7 mouse cellular contexts compared by ENCODE assay signal in genomic region chr11:95039766-95040165, GRCm38 (mm10). TPM values are rescaled to one million over a fixed set of nuclear protein-coding genes. Genes with fewer than 3 reads are reported as not detected.
DNase-seq lines count a peak whose midpoint lies in the region; ATAC-seq and TF ChIP-seq lines count a peak whose summit lies in the region.

No protein-coding gene starts in this region.

- 0 out of 2 replicates have a peak overlapping the region, but pooled peaks have one; percentile 90 for H3K27ac ChIP-seq in lung, postnatal 0 days (ENCODE audit: low read length)
- H3K27ac ChIP-seq in embryonic facial prominence, embryonic 14.5 days (replicated peaks; ENCODE audit: low read depth, low read length): no peak overlapping the region
- peak overlapping the region; percentile 86 for H3K27ac ChIP-seq in kidney, embryonic 15.5 days
- H3K27ac ChIP-seq in stomach, embryonic 14.5 days (ENCODE audit: low read length): 0 out of 2 replicates have a peak overlapping the region, but pooled peaks have one; percentile 69

- peaks cover 4% of the 10 kb centered on the region; the same call in 1 of the 2 replicates for H3K36me3 ChIP-seq in lung, postnatal 0 days (ENCODE audit: insufficient read depth, low read length)
- H3K36me3 ChIP-seq in embryonic facial prominence, embryonic 14.5 days (ENCODE audit: control insufficient read depth, insufficient read depth, low read length): peaks cover 32% of the 10 kb centered on the region
- peaks cover 39% of the 10 kb centered on the region; the same call in 1 of the 2 replicates for H3K36me3 ChIP-seq in kidney, embryonic 15.5 days
- 0 out of 2 replicates have a peak, but pooled peaks cover 5% of the 10 kb centered on the region for H3K36me3 ChIP-seq in stomach, embryonic 14.5 days (ENCODE audit: control insufficient read depth, insufficient read depth, low read length)

- ATAC-seq in lung, postnatal 0 days: no peak
- no peak for ATAC-seq in embryonic facial prominence, embryonic 14.5 days (ENCODE audit: low read depth)
- ATAC-seq in kidney, embryonic 15.5 days (replicated peaks; ENCODE audit: low FRiP score): no peak
- no peak for ATAC-seq in stomach, embryonic 14.5 days (ENCODE audit: insufficient number of reproducible peaks, insufficient read depth, low FRiP score, low read depth)

- H3K4me2 ChIP-seq in lung, postnatal 0 days (replicated peaks; ENCODE audit: low read depth, low read length): peak overlapping the region; percentile 90
- peak overlapping the region; percentile 75; the same call in 1 of the 2 replicates for H3K4me2 ChIP-seq in embryonic facial prominence, embryonic 14.5 days (ENCODE audit: low read depth, low read length)
- H3K4me2 ChIP-seq in kidney, embryonic 15.5 days: peak overlapping the region; percentile 92
- H3K4me2 ChIP-seq in stomach, embryonic 14.5 days (replicated peaks; ENCODE audit: low read depth, low read length): peak overlapping the region; percentile 89

- DNase-seq in lung, postnatal 0 days (ENCODE audit: low spot score): no peak
- DNase-seq in lung, postnatal 10 days: no peak
- no peak for DNase-seq in embryonic facial prominence, embryonic 14.5 days (ENCODE audit: low spot score)
- DNase-seq in spleen, postnatal 36 days (ENCODE audit: low spot score in 2 of 2): no peak
- no peak for DNase-seq in thymus, adult 18-20 months

- H3K9me3 ChIP-seq in lung, postnatal 0 days (ENCODE audit: low read length): no peaks in the 10 kb centered on the region
- H3K9me3 ChIP-seq in embryonic facial prominence, embryonic 14.5 days (ENCODE audit: control insufficient read depth, low read length): no peaks in the 10 kb centered on the region
- no peaks in the 10 kb centered on the region for H3K9me3 ChIP-seq in kidney, embryonic 15.5 days (replicated peaks)
- H3K9me3 ChIP-seq in stomach, embryonic 14.5 days (ENCODE audit: control insufficient read depth, low read depth, low read length): no peaks in the 10 kb centered on the region

- no peak for TF ChIP-seq CTCF in lung, postnatal 0 days (IDR thresholded peaks at IDR 0.05)

- WGBS in lung, postnatal 0 days: 67% methylated on average over 4 of the region's 4 CpGs
- 85% methylated on average over 4 of the region's 4 CpGs for WGBS in embryonic facial prominence, embryonic 14.5 days
- WGBS in kidney, embryonic 15.5 days: 77% methylated on average over 4 of the region's 4 CpGs
- 84% methylated on average over 4 of the region's 4 CpGs for WGBS in stomach, embryonic 14.5 days

- no peak overlapping the region for H3K4me3 ChIP-seq in lung, postnatal 0 days (ENCODE audit: low read depth, low read length)
- no peak overlapping the region for H3K4me3 ChIP-seq in embryonic facial prominence, embryonic 14.5 days (ENCODE audit: low read depth, low read length)
- H3K4me3 ChIP-seq in kidney, embryonic 15.5 days (replicated peaks): peak overlapping the region; percentile 90
- peak overlapping the region; percentile 91; the same call in 1 of the 2 replicates for H3K4me3 ChIP-seq in stomach, embryonic 14.5 days (ENCODE audit: low read depth, low read length)

- H3K27me3 ChIP-seq in lung, postnatal 0 days (replicated peaks; ENCODE audit: insufficient read depth, low read length): no peaks in the 10 kb centered on the region
- H3K27me3 ChIP-seq in embryonic facial prominence, embryonic 14.5 days (replicated peaks; ENCODE audit: control insufficient read depth, insufficient read depth, low read length): no peaks in the 10 kb centered on the region
- H3K27me3 ChIP-seq in kidney, embryonic 15.5 days: no peaks in the 10 kb centered on the region
- no peaks in the 10 kb centered on the region for H3K27me3 ChIP-seq in stomach, embryonic 14.5 days (ENCODE audit: control insufficient read depth, insufficient read depth, low read length)

- H3K9ac ChIP-seq in lung, postnatal 0 days (replicated peaks; ENCODE audit: low read depth): no peak overlapping the region
- H3K9ac ChIP-seq in embryonic facial prominence, embryonic 14.5 days (ENCODE audit: low read depth, low read length): 0 out of 2 replicates have a peak overlapping the region, but pooled peaks have one; percentile 82
- peak overlapping the region; percentile 79 for H3K9ac ChIP-seq in kidney, embryonic 15.5 days
- H3K9ac ChIP-seq in stomach, embryonic 14.5 days (replicated peaks; ENCODE audit: low read depth, low read length): no peak overlapping the region

- TF ChIP-seq EP300 in lung, postnatal 0 days (IDR thresholded peaks at IDR 0.05): no peak

- H3K4me1 ChIP-seq in lung, postnatal 0 days (ENCODE audit: insufficient read depth, low read depth, low read length): peaks cover 14% of the 10 kb centered on the region; the same call in 1 of the 2 replicates
- H3K4me1 ChIP-seq in embryonic facial prominence, embryonic 14.5 days (ENCODE audit: control insufficient read depth, insufficient read depth, low read length): 0 out of 2 replicates have a peak, but pooled peaks cover 5% of the 10 kb centered on the region
- H3K4me1 ChIP-seq in kidney, embryonic 15.5 days: peaks cover 35% of the 10 kb centered on the region
- peaks cover 9% of the 10 kb centered on the region; the same call in 1 of the 2 replicates for H3K4me1 ChIP-seq in stomach, embryonic 14.5 days (ENCODE audit: control insufficient read depth, insufficient read depth, low read length)

RNA-seq across cellular contexts. Expression of gene Pdk2, which starts 1.4 kb away (rescaled TPM):
- polyA plus RNA-seq in lung, postnatal 0 days (2015; fragmentation: Nextera tagmentation; extraction: Ambion mirVana): 39.3 and 51.1 TPM in 2 replicates
- polyA plus RNA-seq in embryonic facial prominence, embryonic 14.5 days (2014; fragmentation: Nextera tagmentation; extraction: Ambion mirVana): 37.8 and 41.6 TPM in 2 replicates
- 49.4 and 56.2 TPM in 2 replicates for polyA plus RNA-seq in kidney, embryonic 15.5 days (2015; fragmentation: Nextera tagmentation; extraction: Ambion mirVana)
- polyA plus RNA-seq in stomach, embryonic 14.5 days (2014; fragmentation: Nextera tagmentation; extraction: Ambion mirVana): 34.1 and 35.8 TPM in 2 replicates

RNA-seq across cellular contexts. Expression of gene Samd14, which starts 30.1 kb away (rescaled TPM):
- polyA plus RNA-seq in lung, postnatal 0 days (2015; fragmentation: Nextera tagmentation; extraction: Ambion mirVana): 5.4 and 5.8 TPM in 2 replicates
- 21.9 and 29.0 TPM in 2 replicates for polyA plus RNA-seq in embryonic facial prominence, embryonic 14.5 days (2014; fragmentation: Nextera tagmentation; extraction: Ambion mirVana)
- polyA plus RNA-seq in kidney, embryonic 15.5 days (2015; fragmentation: Nextera tagmentation; extraction: Ambion mirVana): 16.9 and 21.2 TPM in 2 replicates
- polyA plus RNA-seq in stomach, embryonic 14.5 days (2014; fragmentation: Nextera tagmentation; extraction: Ambion mirVana): 22.8 and 24.5 TPM in 2 replicates

RNA-seq across cellular contexts. Expression of gene Itga3, which starts 36.8 kb away (rescaled TPM):
- 44.3 and 63.1 TPM in 2 replicates for polyA plus RNA-seq in lung, postnatal 0 days (2015; fragmentation: Nextera tagmentation; extraction: Ambion mirVana)
- 8.3 and 9.4 TPM in 2 replicates for polyA plus RNA-seq in embryonic facial prominence, embryonic 14.5 days (2014; fragmentation: Nextera tagmentation; extraction: Ambion mirVana)
- 21.0 and 22.9 TPM in 2 replicates for polyA plus RNA-seq in kidney, embryonic 15.5 days (2015; fragmentation: Nextera tagmentation; extraction: Ambion mirVana)
- 21.5 and 23.3 TPM in 2 replicates for polyA plus RNA-seq in stomach, embryonic 14.5 days (2014; fragmentation: Nextera tagmentation; extraction: Ambion mirVana)

RNA-seq across cellular contexts. Expression of gene Ppp1r9b, which starts 48.9 kb away (rescaled TPM):
- polyA plus RNA-seq in lung, postnatal 0 days (2015; fragmentation: Nextera tagmentation; extraction: Ambion mirVana): 9.8 and 11.5 TPM in 2 replicates
- polyA plus RNA-seq in embryonic facial prominence, embryonic 14.5 days (2014; fragmentation: Nextera tagmentation; extraction: Ambion mirVana): 16.0 and 16.1 TPM in 2 replicates
- polyA plus RNA-seq in kidney, embryonic 15.5 days (2015; fragmentation: Nextera tagmentation; extraction: Ambion mirVana): 10.0 and 10.6 TPM in 2 replicates
- polyA plus RNA-seq in stomach, embryonic 14.5 days (2014; fragmentation: Nextera tagmentation; extraction: Ambion mirVana): 13.5 and 14.4 TPM in 2 replicates

Comparison
In these comparisons a context has a peak if more than half of its experiments do, and no peak if none do; other contexts are left out.
1. H3K4me3 ChIP-seq: peak in kidney, embryonic 15.5 days (single experiment) and stomach, embryonic 14.5 days (single experiment); none in lung, postnatal 0 days (single experiment) and embryonic facial prominence, embryonic 14.5 days (single experiment).
2. H3K9ac ChIP-seq: peak in embryonic facial prominence, embryonic 14.5 days (single experiment) and kidney, embryonic 15.5 days (single experiment); none in lung, postnatal 0 days (single experiment) and stomach, embryonic 14.5 days (single experiment).
3. Peak in every context shown above with its lines, with median percentiles within 50 percentile points of each other: H3K4me2 ChIP-seq.